Mouse (Mus musculus) kidney, postnatal 10 days (tissue): ENCODE results near the gene Bcl11a.
"Not testable (repeated sequence)": the region's sequence is repeated elsewhere in the genome, so short reads cannot be mapped to it uniquely, and the experiment has no call there.

Source experiments
- DNase-seq: peaks from one replicate; pipeline ENCODE4 v3.0.0; 2021; ENCODE audit warnings: mixed read lengths

Bcl11a gene

DNA sequence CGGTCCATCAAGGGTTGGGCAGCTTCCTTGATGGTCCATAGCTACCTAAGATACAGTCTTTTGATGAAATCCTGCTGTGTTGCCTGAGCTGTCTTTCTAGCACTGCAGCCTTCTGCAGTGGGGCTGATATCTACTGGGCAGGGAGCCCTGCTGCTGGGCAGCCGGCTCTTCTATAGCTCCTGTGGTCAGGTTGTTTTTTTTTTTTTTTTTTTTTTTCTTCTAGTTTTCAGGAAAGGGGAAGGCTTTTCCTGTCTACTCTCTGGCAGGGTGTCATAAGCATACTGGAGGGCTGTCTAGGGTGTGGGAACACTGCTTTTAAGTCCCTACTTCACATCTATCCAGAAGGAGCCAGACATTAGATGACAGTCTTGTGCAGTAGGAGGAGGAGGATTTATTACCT, 24.5 kb downstream of the Bcl11a start:
- no peak for DNase-seq

DNA sequence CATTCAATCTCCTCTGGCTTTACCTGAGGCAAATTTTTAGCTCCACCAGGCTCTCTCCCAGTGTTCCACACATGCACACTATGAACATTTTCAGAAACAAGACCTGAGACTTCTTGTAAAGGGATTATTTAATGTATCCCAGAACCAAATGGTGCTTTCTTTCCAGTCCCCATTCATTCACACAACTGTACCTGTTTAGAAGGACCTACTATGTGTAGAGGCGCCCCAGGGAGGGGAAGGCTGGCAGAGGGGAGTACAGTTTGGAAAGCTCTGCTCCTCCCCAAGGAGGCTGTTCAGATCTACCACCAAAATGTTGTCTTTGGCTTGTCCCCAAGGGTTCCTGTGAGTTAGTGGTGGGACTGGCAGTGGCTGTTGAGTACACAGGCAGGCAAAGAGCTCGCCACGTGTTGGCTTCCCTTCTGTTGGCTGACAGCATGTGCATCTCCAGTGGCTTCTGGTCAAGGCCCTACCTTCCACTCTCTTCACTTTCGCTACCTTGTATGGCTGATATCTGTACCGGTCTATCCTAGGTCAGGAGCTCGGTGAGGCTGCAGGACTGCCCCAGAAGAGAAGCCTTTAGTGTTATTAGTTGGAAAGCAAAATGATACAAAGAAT, 25.4 kb downstream of the Bcl11a start:
- DNase-seq: no peak

DNA sequence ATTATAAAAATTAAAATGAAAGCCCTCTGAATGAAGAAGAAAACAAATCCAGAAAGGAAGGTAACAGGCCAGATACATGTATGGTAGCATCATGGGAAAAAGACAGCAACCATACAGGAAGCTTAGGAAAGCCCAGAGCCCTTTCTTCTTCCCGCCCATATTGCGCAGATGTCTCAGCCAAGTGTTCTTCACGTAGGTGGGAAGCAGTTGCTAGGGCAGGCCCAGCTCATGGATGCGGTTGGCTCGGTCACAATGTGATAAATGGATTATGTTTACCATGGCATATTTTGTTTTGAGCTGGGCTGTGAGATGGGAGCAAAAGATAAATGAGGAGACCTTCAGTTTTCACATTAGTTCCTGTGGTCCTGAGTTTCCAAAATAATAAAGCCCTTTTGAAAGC, 29.6 kb downstream of the Bcl11a start:
- DNase-seq: no peak

DNA sequence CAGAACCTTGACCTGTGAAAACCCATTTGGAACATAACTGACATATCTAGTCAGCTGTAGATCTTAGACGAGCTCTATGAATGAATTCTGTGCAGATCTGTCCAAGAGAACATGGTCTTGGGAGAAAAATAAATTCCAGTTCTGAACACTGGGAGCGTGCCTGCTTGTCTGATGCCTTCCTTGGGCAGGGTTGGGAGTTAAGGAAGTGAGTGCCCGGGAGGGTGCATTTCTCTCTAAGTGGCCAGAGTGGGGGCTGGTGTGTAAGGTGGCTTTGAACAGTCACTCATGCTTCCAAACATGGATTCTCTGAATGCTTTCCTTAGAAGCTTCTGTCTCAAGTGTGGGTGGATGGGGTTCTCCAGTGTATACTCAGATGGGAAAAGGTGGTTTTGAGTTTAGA, 31.1 kb downstream of the Bcl11a start:
- DNase-seq: no peak

DNA sequence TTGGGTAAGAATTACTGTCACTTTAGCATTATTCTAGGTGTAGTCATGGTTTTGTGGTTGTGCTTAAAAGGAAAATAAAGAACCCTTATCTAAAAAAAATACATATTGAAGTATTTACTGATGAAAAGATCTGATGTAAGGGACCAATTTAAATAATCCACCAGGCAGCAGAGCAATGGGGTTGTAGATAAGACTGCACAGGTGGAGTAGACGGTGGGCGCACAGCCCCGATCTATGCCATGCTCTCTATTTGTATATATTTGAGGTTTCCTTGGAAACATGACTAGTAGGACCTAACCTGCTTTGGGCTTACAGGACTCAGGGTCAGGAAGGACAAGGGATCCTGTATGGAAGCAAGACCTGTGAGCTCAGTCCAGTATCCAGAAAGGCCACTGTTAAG, 31.5 kb downstream of the Bcl11a start:
- no peak for DNase-seq

DNA sequence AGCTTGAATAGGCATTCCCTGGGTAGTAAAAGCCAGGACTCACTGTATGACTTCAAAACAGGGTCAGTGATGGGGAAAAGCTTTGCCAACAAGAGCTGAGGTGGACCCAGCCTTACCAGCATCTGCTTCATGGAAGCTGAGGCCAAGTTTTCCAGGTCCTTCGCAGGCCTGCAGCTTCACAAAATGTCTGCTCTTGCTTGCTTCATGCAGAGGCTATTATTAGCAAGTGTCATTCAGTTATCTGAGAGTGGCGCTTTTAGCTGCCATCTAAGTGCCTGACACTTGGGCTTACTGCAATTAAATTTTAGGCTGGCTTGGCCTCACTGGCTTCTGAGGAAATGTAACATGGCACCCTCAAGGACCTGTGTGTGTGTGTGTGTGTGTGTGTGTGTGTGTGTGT, 32.3 kb downstream of the Bcl11a start:
- DNase-seq: no peak

DNA sequence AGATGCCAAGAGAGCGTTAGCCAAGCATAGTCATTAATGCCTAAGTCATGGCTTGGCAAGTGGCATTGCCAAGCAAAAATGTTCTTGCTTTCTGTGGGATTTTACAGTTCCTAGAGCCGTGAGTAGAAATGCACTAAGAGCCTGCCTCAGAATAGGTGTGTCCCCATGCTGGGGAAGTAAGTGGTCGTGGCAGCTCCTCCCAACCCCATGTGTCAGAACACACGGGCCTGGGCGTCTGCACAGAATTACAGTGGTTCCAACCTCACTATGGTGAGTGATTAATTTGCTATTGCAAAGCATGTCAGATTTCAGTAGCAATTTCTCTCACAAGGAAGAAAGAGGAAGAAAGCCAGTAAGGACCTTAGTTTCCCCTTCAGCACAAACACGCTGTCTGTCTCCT, 33.9 kb downstream of the Bcl11a start:
- DNase-seq: no peak

DNA sequence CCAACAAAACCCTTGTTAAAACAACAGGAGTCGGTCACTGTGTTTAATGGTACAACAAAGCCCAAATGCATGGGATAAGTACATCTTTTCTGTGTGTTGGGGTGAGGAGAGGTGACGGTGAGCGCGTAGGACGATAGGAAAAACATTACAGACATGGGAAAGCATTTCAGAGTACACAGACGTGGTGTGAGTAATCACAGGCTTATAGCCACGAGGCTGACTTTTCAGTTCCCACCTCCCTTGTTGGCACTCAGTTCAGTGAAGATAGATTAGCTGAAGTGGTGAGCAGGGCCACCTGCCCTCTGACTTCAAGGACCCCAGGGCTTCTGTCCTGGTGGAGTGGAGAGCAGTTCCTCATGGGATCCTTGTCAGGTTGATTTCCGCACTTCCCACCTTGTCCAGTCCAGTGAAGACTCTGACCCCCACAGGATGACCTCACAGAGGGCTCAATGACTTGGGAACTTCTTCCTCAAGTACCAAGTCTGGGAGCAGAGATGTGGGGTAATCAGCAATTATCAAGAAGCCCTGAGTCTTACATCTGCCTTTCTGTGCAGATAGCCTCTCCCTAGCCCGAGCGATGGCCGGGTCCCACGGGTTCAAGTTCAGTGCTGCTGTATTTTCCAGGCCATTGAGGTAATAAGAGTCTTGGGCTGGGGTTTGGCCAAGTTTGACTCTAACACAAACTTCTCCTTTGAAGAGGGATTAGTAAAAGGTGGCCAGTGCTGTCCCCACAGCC, 37.3 kb downstream of the Bcl11a start:
- DNase-seq: no peak

DNA sequence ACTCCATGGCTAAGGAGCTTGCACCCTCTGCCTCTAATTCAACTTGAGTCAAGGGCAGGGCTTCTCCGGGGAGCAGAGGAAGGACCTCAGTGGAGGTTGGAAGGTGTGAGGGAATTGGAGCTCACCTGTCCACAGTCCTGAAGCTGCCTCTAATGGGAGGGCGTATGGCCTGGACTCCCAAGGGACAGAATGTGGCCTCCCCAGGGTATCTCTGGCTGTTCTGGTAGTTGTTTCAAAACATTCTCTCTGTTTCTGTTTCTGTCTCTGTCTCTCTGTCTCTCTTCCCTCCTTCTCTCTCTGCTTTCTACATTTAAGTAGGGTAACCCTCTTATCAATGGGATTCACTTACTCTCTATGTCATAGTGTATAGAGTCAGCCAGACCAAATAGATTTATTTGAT, 38.2 kb downstream of the Bcl11a start:
- no peak for DNase-seq

DNA sequence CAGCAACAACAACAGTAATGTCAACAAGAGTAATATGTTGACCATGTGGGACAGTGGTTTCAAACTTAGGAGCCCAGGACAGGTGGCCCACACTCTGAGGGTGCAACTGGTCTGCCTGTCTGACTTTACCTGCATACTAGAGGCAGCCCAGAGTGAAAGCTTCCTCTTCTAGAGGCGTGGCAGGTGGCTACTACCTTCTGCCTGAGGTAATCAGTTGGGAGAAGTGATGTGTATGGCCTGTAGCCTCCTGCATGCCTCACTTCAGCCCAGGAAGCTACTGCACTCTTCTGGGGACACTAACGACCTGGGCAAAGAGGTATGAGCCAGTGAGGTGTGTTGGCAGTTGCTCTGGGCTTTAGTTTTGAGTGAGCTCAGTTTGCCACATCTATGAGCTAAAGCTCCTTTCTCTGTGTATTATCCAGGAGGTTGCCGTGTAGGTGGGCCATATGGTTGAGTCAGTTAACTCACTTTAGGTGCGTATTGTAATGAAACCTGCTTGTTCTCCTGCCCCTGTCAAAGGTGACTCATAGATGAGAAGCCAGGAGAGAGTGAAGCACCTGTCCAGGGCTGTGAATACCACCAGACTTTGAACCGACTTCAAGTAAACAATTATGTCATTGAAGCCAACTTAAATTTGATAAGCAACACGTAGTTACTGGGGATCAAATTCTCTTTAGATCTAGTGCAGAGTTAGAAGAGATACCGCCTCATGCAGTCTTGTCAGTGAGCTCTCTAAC, 38.9 kb downstream of the Bcl11a start:
- no peak for DNase-seq

DNA sequence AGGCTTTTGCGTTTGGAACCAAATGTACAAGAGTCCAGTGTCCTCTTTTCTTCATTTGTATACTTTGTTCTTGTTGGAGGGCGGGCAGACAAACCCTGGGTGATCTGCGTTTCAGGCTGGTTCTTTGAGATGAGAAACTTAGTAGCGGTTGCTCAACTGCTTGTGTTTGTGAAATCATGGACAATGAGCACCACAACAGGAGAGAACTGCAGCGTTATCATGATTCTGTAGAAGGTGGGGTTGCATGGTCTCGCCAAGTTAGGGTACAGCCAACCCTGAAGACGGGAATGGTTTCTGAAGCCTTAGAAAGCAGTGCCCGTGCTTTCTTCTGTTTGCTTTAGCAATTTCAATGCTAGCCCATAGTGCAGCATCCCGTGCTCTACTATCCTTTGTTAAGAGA, 43.3 kb downstream of the Bcl11a start:
- DNase-seq: no peak

DNA sequence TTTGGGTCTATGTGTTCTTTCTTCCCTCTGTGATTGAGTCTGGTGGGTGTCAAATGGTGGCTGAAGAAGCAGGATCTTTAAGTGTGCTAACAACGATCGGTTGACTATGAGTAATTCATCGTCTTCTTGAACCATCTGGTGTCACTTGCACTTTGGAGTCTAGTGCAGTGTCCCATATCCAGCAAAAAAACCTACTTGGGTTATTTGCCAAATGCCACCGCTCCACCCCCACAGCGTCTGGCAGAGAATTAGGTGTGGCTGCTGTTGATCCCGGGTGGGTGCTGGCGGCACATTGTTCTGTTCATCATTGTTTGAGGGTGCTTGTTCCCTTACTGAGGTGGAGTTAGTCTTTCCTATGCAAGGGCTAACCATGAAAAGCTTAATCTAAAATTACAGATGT, 45.0 kb downstream of the Bcl11a start:
- DNase-seq: no peak

DNA sequence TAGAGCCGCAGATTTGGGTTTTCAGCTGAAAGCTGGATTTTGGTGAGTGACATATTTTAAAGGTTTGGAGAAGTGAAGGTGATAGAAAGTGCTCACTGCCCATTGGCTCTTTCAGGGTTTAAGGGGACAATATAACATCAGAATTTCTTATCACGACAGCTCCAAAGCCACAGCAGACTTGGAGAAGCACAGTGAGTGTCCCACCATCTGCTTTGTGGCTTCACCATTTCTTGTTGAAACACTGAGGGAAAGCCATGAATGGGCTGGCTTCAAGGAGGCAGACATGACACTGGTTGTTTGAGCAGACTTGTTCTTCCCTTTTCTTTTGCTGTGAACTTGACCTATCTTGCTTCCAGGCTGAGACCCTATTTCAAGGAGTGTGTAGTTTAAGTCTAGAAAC, 46.1 kb downstream of the Bcl11a start:
- no peak for DNase-seq

DNA sequence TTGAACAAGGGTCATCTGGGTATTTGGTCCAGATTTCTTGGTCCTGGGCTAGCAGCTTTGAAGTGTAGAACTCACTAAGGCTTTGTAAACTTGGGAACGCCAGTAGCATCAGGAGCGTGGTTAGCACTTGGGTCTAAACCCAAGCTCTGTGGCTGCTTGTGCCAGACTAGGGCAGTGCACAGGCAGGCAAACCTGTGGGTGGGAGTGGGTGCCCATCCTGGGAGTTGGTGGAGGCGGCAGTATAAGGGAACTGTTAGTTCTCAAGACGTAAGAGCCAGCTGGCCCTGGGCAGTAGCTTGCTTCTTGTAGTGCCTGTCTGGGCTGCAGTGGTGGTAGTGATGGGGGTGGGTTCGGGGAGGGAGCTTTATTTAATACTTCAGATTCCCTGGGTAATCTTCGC, 47.2 kb downstream of the Bcl11a start:
- no peak for DNase-seq

DNA sequence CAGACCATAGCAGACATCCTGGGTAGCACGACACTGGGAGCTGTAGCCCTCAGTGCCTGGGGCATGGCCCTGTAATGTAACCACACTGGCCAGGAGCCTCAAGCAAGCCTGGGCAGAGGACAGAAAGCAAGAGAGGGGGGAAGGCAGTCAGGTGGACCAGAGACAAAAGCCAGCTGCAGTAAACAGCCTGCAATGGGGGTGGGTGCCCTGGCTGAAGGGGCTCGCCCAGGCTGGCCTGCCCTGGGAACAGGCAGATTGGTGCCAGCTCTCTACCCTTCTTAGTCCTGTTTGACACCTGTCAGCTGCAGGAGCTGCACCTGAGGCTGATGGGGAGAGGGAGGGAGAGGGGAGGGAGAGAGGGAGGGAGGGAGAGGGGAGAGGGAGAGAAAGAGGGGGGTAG, 50.1 kb downstream of the Bcl11a start:
- no peak for DNase-seq

DNA sequence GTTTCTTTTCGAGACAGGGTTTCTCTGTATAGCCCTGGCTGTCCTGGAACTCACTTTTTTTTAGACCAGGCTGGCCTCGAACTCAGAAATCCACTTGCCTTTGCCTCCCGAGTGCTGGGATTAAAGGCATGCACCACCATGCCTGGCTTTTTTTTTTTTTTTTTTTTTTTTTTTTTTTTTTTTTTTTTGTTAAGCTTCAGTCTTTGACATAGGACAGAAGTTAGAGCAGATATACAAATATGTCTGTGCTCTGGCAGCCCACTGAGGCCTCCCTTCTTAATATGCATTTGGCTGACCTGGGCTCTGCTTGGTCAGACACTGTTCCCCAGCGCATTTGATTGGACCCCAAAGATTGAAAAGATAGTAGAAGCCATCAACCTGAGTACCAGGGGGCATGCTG, 51.0 kb downstream of the Bcl11a start:
- not testable (repeated sequence) for DNase-seq

DNA sequence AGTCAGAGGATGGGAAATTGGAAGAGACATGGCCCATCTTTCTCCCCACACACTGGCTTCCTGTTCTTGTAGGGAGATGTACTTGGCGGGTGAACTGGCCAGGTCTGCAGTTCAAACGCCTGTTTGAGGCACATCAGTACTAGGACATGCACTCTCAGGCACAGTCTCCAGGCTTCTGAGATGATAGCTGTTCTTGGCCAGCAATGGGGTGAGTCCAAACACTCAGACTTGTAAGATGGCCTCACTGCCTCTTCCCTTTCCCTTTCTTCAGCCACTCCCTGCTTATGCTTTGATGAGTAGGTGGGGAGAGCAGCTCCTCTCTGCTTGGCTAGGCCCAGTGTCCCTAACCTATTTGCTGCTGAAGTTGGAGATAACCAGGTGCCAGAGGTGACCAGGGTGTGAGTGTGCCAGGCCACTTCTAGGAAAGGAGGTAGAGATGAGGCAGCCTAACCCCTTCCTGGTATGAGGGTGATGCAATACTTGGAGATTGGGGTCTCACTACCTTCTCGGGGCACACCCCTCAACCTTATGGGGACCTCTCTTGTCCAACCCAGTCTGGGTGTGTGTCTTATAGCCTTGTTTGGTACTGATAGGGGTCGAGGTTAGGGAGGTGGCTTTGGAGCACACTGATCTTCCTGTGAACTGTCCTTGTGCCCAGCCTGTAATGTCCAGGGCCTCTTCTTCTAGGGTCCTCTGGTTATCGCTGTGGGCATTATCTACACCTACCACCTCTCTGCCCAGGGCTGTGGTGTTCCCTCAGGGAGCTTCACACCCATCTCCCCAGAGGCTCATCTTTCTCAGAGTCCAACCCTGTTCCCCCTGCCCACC, 51.7 kb downstream of the Bcl11a start:
- no peak for DNase-seq

DNA sequence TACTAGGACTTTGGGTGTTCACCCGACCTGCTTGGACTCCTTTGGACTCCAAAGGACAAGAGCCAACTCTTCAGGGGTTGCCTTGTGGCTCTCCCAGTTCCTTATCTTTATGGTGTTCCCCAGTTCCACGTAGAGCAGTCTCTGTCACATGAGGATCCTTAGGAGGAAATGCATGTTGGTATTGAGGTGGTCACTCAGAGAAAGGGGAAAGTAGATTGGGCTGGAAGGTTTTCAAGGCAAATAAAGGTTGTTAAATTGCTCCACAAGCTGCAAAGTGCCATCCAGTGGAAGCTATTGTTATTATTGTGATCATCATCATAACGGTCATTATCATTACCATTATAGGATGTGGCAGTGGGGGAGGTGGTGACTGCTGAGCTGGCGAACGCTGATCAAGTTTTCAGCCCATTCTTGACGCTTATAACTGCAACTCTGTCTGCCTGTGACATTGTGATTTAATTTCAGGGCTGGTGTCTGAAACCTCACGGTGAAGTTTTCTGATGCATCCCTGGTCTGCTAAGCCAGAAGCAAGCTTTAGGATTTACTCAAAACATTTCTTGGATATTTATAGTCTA, 52.4 kb downstream of the Bcl11a start:
- no peak for DNase-seq

DNA sequence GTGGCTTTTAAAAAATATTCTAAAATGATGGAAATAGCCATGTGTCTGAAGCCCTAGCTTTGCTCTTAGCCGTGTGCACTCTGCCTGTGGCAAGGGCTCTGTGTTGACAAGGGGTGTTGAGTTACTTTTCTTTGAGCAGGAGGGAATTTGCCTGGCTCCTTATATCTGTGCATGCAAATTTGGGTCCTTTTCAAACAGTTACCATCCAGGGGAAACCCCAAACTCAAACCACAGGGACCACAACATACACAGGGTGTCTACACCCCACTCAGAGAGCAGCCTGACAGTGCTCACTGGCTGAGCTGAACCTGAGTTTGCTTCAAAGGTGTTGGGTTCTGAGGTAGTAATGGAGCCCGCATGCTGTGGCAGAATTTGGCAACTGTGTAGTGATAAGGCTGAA, 54.0 kb downstream of the Bcl11a start:
- no peak for DNase-seq

DNA sequence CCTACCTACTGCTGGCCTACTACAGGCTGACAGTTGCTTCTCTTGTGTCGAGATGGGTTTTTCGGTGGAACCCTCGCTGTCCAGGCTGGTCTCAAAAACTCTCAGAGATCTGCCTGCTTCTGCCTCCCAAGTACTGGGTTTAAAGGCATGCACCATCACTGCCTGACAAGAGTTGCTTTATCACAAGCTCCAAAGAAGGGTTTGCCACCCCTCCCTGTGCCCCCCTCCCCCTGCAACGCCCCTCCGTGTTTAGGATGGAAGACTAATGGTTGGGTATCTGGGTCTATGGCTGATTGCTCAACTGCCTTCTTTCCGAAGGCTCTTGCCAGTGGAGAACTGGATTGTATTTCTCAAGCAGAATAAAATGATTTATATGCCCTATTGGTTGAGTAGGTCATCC, 54.5 kb downstream of the Bcl11a start:
- DNase-seq: no peak

DNA sequence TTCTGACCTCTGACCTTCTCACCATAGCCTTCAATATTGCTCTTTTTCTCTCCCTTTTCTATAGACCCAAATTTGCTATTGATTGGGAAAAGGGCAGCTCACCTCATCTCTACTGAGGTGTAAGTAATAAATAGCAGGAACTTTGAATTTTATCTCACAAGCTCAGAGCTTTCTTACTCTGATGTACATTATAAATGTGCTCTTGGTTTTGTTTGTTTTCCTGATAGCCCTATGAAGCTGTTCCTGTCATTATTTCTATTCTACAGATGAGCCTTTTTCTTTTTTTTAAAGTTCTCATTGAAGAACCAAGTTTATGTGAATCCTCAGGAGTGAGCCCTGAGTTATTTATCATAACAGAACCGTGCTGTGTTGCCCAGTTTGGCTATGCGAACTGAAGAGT, 55.0 kb downstream of the Bcl11a start:
- no peak for DNase-seq

DNA sequence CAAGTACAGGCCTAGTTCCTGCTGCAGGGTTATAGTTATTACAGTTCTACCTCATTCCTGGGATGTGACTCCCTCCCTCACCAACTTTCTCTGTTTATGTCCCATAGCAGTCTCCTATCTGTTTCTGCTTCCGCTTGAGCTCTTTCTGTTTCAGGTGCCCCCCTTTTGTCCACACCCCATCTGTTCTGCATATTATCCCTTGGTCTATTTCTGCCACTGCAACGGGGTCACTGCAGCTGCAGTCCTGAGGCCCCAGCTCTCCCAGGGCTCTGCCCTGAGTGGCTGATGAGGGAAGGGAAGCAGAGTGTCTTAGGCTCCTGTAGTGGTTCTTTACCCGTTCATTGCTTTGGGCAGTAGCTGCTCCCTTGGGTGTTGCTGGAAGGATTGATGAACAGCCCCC, 55.6 kb downstream of the Bcl11a start:
- DNase-seq: no peak

DNA sequence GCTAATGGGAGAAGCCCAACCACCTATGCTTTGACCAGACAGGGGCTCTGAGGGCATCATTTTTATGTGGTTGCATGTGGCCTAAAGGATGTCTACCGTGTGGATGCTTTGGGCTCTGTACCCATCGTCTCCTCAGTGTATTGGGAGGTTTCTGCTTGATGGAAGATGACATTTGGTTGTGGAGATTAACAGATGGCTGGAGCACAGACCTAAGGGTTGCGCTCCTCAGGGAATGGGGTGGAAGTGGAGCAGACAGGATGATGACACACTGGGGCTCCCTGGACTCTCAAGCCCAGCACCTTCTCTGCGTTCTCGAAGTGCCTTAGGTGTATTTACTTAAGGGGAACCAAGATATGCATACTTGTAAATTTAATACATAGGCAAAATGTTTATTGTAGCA, 56.1 kb downstream of the Bcl11a start:
- no peak for DNase-seq
